Mouse (Mus musculus): ENCODE measurements around the gene Ncoa7. TPM values are rescaled to one million over a fixed set of nuclear protein-coding genes. Genes with fewer than 3 reads are reported as not detected.
A peak's percentile ranks its signal among the peaks of the same experiment; 100 is the strongest.

Ncoa7 gene
- polyA plus RNA-seq, 1 experiment from 2014 or later = 10.1 TPM

DNA sequence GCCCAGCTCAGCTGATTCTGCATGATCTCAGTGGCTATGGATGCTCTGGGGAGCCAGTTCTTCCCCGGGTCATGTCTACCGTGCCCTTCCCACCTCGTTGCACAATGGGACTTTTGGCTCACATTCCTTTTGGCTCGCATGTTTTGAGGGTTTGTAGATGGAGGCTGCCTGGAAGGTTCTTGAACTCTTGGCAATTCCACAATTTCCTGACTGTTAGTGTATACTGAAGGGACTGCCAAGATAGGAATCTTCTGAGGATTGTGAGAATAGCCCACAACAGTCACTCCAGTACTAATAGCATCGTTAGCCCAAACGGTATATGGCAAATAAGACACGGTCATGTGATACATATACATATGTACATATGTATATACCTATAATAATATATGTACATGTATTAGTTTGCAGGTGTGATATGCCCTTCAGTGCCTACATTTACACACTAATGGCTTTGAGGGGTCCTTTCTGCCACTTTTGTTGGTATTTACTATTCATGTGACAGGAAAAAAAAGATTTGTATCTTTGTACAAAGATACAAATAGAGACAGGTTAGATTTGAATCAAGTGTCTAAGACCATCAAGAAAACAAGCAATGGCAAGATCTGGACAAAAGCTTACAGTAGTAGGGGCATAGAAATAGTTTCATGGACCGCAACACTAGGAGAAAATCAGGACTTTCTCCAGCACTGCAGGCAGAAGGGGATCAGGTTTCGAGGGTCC, 7.3 kb upstream of the Ncoa7 start:
- Histone ChIP-seq H3K27ac (no peak overlapping the region), H3K36me3 (no peaks in the 10 kb centered on the region), H3K9ac (no peak overlapping the region), H3K4me3 (peak overlapping the region; percentile 46), H3K4me1 (peaks cover 5% of the 10 kb centered on the region; the same call in 1 of the 2 replicates), H3K4me2 (peak overlapping the region; percentile 51), H3K9me3 (no peaks in the 10 kb centered on the region), H3K27me3 (no peaks in the 10 kb centered on the region)
- 25% methylated on average over 9 of the region's 9 CpGs for WGBS
- ATAC-seq (ENCODE audit: borderline replicate concordance, extremely low read depth, low FRiP score, low TSS enrichment) = peak; percentile 70; the same call in 1 of the 2 replicates

DNA sequence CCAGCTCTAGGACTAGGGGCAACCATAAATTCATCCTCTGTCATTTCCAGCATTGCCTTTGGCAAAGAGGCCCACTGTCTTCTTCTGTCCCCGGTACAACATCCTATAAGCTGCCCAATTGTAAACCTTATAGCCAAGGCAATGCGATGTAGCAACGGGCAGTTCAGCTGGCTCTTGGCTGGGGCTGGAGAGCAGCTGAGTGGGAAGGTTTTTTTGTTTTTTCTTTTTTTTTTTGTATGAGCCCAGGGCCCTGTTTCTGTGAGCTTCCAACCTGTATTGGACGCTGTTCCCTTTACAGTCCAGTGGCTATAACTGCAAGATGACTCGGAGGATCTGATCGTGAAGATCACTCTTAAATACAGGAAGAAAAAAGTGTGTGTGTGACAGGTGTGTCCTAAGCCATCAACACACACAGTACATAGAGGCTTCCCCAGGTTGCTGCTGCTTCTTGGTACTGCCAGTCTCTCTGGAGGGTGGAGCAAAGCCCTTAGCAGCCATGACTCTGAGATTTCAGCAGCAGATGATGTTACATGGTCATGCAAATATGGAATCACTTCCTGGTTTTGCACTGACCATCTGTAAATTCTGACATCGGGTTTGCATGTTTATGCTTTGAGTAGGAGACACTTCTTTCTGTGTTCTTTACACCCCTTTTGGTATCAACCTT, 594 bp upstream of the Ncoa7 start:
- 34% methylated on average over 7 of the region's 7 CpGs for WGBS
- H3K27me3 ChIP-seq = no peaks in the 10 kb centered on the region

DNA sequence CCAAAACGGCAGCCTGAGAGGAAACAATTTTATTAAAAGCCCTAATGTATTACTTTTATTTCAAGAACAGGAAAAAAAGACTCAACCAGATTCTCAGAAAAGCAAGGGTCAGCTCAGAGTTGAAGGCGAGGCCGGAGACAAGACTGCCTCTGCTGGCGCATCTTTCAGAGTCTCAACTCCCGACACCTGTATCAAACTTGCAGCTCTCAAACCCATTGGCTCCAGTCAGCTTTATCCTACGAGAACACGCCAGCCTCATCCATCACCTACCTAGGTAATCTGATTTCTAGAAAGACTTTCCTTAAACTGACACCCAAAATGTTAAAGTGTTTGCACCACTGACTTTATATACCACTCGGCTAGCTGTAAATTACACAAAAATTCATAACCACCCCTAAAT, 1.1 kb downstream of the Ncoa7 start:
- Histone ChIP-seq H3K4me2 (peak overlapping the region; percentile 64), H3K4me3 (peak overlapping the region; percentile 74), H3K27me3 (no peaks in the 10 kb centered on the region), H3K9ac (peak overlapping the region; percentile 80; the same call in 1 of the 2 replicates), H3K9me3 (no peaks in the 10 kb centered on the region), H3K36me3 (no peaks in the 10 kb centered on the region), H3K27ac (0 out of 2 replicates have a peak overlapping the region, but pooled peaks have one; percentile 96), H3K4me1 (peaks cover 10% of the 10 kb centered on the region; the same call in 1 of the 2 replicates)
- WGBS = 6% methylated on average over 8 of the region's 8 CpGs
- ATAC-seq (ENCODE audit: borderline replicate concordance, extremely low read depth, low FRiP score, low TSS enrichment) = no peak

More for the DNA sequence above, 594 bp upstream of the Ncoa7 start:
- Histone ChIP-seq H3K27ac (peak overlapping the region; percentile 96), H3K9ac (peak overlapping the region; percentile 80), H3K4me1 (peaks cover 10% of the 10 kb centered on the region; the same call in 1 of the 2 replicates), H3K36me3 (no peaks in the 10 kb centered on the region), H3K4me2 (peak overlapping the region; percentile 64), H3K4me3 (peak overlapping the region; percentile 74), H3K9me3 (no peaks in the 10 kb centered on the region)
- ATAC-seq (ENCODE audit: borderline replicate concordance, extremely low read depth, low FRiP score, low TSS enrichment) = peak; percentile 5; the same call in 1 of the 2 replicates

DNA sequence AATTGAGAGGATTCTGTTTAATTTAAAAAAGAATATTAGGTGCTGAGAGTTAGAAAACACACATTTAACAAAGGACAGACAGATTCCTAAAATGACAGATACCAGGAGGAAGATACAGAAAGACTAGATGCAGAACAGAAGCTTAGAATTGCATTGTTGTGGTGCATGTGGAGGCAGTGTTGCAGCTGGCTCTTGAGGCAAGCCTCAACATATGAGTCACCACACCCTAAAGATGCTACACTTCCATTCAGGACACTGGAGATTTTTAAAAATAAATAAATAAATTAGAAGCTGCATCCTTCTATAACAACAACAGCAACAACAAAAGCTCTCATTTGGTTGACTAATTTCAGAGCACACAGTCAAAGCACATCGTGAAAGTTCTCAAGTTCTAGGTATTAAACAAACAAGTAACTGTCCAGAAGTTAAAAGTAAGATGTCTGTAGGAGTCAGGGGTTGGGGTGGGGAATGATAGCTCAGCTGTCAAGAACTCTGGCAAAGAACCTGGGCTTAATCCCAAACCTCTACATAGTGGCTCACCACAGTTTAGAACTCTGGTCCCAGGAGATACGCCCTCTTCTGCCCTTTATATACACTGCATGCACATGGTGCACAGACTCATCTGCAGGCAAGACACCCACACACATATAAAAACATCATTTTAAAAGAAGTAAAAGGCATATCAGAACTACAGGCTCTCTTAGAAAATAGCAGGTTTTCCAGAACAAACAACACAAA, 3.2 kb downstream of the Ncoa7 start:
- Histone ChIP-seq H3K36me3 (no peaks in the 10 kb centered on the region), H3K4me2 (no peak overlapping the region), H3K4me1 (peaks cover 10% of the 10 kb centered on the region; the same call in 1 of the 2 replicates), H3K27ac (no peak overlapping the region), H3K27me3 (no peaks in the 10 kb centered on the region), H3K4me3 (no peak overlapping the region), H3K9ac (no peak overlapping the region), H3K9me3 (no peaks in the 10 kb centered on the region)
- ATAC-seq (ENCODE audit: borderline replicate concordance, extremely low read depth, low FRiP score, low TSS enrichment) = no peak
- 79% methylated on average over 2 of the region's 2 CpGs for WGBS

DNA sequence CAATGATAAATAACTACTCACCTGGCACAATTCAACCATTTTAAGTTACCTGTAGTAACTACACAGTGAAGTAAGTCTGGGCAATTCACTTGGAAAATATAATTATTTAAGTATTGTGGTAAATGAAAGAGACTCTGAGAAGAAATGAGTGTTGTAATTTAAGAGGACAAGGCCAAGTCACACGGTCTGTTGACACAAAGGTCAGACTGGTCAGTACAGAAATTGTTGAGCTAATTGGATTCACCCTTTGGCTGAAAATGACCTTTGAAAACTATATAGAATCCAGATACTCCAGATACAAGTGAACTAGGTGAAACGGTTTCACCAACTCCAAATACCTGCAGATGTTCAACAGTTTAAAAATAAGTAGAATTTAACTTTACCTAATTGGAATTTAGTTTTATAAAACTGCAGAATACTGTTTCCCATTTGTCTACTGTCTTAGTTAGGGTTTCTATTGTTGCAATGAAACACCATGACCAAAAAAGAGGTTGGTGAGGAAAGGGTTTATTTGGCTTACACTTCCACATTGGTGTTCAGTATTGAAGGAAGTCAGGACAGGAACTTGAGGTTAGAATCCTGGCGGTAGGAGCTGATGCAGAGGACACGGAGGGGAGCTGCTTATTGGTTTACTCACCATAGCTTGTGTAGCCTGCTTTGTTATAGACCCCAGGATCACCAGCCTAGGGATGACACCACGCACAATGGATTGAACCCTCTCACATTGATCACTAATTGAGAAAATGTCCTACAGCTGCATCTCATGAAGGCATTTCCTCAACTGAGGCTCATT, 6.5 kb downstream of the Ncoa7 start:
- Histone ChIP-seq H3K4me2 (no peak overlapping the region), H3K4me3 (no peak overlapping the region), H3K9ac (no peak overlapping the region), H3K27me3 (no peaks in the 10 kb centered on the region), H3K9me3 (no peaks in the 10 kb centered on the region), H3K27ac (no peak overlapping the region), H3K4me1 (no peaks in the 10 kb centered on the region), H3K36me3 (peaks cover 5% of the 10 kb centered on the region; the same call in 1 of the 2 replicates)
- no peak for ATAC-seq (ENCODE audit: borderline replicate concordance, extremely low read depth, low FRiP score, low TSS enrichment)
- WGBS = 87% methylated on average over 5 of the region's 5 CpGs

DNA sequence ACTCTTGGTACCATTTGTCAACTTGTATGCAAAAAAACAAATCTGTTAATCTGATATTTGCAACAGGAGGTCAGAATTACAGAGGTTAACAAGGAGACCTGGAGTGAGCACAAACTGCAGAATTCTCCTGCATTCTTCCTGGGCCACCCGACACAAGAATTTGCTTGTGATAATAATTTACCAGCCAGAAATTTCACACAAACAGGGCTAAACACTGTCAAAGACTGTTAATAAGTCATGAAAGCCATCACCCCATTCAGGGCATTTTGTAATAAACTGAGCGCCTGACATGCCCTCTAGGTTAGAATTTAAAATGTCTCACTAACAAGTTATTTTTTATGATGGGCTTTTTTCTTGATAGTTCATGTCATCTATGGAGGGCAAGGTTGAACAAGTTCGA, 12.1 kb downstream of the Ncoa7 start:
- no peaks in the 10 kb centered on the region for H3K9me3 ChIP-seq
- no peak overlapping the region for H3K4me3 ChIP-seq
- no peak overlapping the region for H3K27ac ChIP-seq
- WGBS = 81% methylated on average over 3 of the region's 3 CpGs
- H3K4me2 ChIP-seq = no peak overlapping the region
- no peaks in the 10 kb centered on the region for H3K4me1 ChIP-seq
- ATAC-seq (ENCODE audit: borderline replicate concordance, extremely low read depth, low FRiP score, low TSS enrichment) = no peak
- peaks cover 5% of the 10 kb centered on the region; the same call in 1 of the 2 replicates for H3K36me3 ChIP-seq
- no peak overlapping the region for H3K9ac ChIP-seq
- no peaks in the 10 kb centered on the region for H3K27me3 ChIP-seq

DNA sequence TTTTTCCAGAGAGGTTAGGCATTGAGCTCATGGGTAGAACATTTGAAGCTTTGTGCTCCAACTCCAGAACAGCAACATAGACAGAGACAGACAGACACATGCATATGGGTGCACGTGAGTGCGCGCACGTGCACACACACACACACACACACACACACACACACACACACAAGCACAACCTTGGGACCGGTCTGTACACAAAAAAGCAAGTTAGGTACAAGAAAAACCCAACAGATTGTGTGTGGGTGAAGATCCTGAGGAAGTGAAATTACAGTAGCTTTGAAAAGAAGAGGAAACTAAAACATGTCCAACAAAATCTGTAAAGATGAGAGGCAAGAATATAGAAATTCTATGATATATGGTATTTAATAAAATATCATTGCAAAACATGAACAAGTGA, 13.6 kb downstream of the Ncoa7 start:
- H3K4me2 ChIP-seq = no peak overlapping the region
- no peak for ATAC-seq (ENCODE audit: borderline replicate concordance, extremely low read depth, low FRiP score, low TSS enrichment)
- no peak overlapping the region for H3K27ac ChIP-seq
- no peaks in the 10 kb centered on the region for H3K4me1 ChIP-seq
- 94% methylated on average over 5 of the region's 5 CpGs for WGBS
- H3K9me3 ChIP-seq = no peaks in the 10 kb centered on the region
- H3K9ac ChIP-seq = no peak overlapping the region
- H3K4me3 ChIP-seq = no peak overlapping the region
- peaks cover 3% of the 10 kb centered on the region; the same call in 1 of the 2 replicates for H3K36me3 ChIP-seq
- no peaks in the 10 kb centered on the region for H3K27me3 ChIP-seq

DNA sequence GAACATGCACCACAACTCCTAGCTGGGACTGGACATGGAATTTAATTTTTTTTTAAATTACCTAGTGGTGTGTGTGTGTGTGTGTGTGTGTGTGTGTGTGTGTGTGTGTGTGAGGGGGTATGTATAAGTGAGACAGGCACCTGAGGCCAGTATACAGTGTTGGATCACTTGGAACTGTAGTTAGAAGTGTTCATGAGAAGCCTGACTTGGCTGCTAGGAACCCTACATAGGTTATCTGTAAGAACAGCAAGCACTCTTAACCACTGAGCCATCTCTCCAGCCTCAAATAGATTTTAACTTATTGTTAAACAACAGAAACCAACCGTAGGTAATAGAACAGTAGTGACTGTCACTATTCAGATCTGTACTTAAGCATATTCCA, 14.8 kb downstream of the Ncoa7 start:
- Histone ChIP-seq H3K9me3 (no peaks in the 10 kb centered on the region), H3K9ac (no peak overlapping the region), H3K27me3 (no peaks in the 10 kb centered on the region), H3K4me2 (no peak overlapping the region), H3K27ac (no peak overlapping the region), H3K4me1 (no peaks in the 10 kb centered on the region), H3K36me3 (no peaks in the 10 kb centered on the region), H3K4me3 (no peak overlapping the region)
- no peak for ATAC-seq (ENCODE audit: borderline replicate concordance, extremely low read depth, low FRiP score, low TSS enrichment)
- 85% methylated on average over 1 of the region's 1 CpGs for WGBS

DNA sequence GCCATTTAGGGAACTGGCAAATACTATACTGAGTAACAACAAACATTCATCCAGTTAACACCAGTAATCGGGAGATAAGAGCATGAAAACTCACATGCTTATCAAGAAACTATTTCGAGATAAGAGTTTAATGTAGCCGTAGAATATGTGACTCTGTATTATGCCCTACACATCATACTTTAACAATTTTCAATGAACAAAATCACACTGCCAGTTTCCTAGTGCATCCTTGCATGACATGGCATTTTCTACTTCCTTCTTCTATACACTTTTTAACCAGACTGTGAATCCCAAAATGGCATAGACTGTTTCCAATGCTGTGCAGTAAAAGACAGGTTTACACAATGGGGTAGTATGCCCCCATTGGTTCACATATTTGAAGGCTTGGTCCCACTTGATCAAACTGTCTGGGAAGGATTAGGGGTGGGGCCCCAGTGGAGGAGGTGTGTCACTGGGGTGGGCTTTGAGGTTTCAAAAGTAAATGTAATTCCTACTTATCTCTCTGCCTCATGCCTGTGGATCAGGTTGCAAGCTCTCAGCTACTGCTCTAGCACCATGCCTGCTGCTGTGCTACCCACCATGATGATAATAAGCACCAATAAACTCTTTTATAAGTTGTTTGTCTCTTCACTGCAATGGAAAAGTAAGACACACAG, 15.3 kb downstream of the Ncoa7 start:
- Histone ChIP-seq H3K27ac (no peak overlapping the region), H3K4me2 (no peak overlapping the region), H3K4me3 (no peak overlapping the region), H3K27me3 (no peaks in the 10 kb centered on the region), H3K9ac (no peak overlapping the region), H3K9me3 (no peaks in the 10 kb centered on the region), H3K36me3 (no peaks in the 10 kb centered on the region), H3K4me1 (no peaks in the 10 kb centered on the region)
- 50% methylated on average over 3 of the region's 3 CpGs for WGBS
- ATAC-seq (ENCODE audit: borderline replicate concordance, extremely low read depth, low FRiP score, low TSS enrichment) = no peak

DNA sequence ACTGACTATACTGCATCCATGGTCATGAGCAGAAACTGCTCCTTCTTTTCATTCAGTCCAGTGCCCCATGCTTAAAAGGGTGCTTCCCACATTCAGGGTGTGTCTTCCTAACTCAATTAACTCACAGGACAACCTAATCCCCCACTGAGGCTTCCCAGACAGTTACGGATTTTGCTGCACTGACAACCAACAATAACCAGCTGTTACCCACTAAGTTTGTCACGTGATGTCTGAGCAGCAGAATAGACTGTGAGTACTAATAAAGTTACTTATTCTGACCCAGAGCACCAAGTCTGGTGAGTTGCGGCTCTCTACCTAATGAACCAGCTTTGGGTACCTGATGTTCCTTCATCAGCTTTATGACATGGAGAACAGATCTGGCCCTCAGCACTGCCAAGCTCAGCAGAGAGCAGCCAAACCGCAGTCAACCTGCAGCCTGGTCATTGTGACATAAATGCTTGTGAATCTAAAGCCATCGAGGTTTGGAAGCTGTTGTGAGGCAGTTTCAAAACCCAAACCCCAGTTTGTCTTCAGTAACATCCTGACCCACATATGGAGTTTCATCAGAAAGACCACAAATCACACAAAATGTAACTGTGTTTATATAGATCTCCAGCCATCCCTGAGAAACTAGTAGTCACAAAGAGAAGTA, 16.9 kb downstream of the Ncoa7 start:
- H3K36me3 ChIP-seq = no peaks in the 10 kb centered on the region
- H3K4me2 ChIP-seq = no peak overlapping the region
- no peaks in the 10 kb centered on the region for H3K9me3 ChIP-seq
- H3K4me1 ChIP-seq = no peaks in the 10 kb centered on the region
- no peak overlapping the region for H3K27ac ChIP-seq
- no peak overlapping the region for H3K4me3 ChIP-seq
- WGBS = 79% methylated on average over 5 of the region's 5 CpGs
- no peak overlapping the region for H3K9ac ChIP-seq
- no peak for ATAC-seq (ENCODE audit: borderline replicate concordance, extremely low read depth, low FRiP score, low TSS enrichment)
- H3K27me3 ChIP-seq = no peaks in the 10 kb centered on the region

Measured in lung, embryonic 15.5 days (tissue).